Mouse (Mus musculus) midbrain, embryonic 11.5 days (tissue): ENCODE measurements at regions not wholly inside any gene's neighbourhood (a gene's known extent, or its start where the extent isn't known, plus 50 kb on each side); places are given as distances from the start of the nearest gene placed in this dataset.

Experiments used
- ATAC-seq: fragments of 200-750 bp; cut with Nextera tagmentation; 2 replicates; pipeline ENCODE4 v1.8.0; 2017; ENCODE audit warnings: moderate TSS enrichment, moderate library complexity; ENCODE audit not compliant: low FRiP score
- DNase-seq: peaks from one replicate; pipeline ENCODE4 v3.0.0; 2015; ENCODE audit warnings: low spot score; ENCODE audit errors: missing footprints
- H3K27ac ChIP-seq: fragments of 300-500 bp; sonication (generic); 2 replicates; pipeline ENCODE4 v1.5.1; 2014; ENCODE audit warnings: low read depth, low read length
- H3K27me3 ChIP-seq: fragments of 300-500 bp; sonication (generic); 2 replicates; pipeline ENCODE4 v1.6.1; 2014; ENCODE audit warnings: mild to moderate bottlenecking, low read length, moderate library complexity, mixed read lengths; ENCODE audit not compliant: control insufficient read depth, insufficient read depth
- H3K36me3 ChIP-seq: fragments of 300-500 bp; sonication (generic); 2 replicates; pipeline ENCODE4 v1.6.1; 2014; ENCODE audit warnings: mild to moderate bottlenecking, low read length, moderate library complexity, mixed read lengths; ENCODE audit not compliant: control insufficient read depth, insufficient read depth
- H3K4me1 ChIP-seq: fragments of 300-500 bp; sonication (generic); 2 replicates; pipeline ENCODE4 v1.6.1; 2014; ENCODE audit warnings: low read length; ENCODE audit not compliant: control insufficient read depth, insufficient read depth
- H3K4me2 ChIP-seq: fragments of 300-500 bp; sonication (generic); 2 replicates; pipeline ENCODE4 v1.6.1; 2014; ENCODE audit warnings: mild to moderate bottlenecking, moderate library complexity
- H3K4me3 ChIP-seq: fragments of 300-500 bp; sonication (generic); 2 replicates; pipeline ENCODE4 v1.5.1; 2014; ENCODE audit warnings: low read depth, low read length
- H3K9ac ChIP-seq: fragments of 300-500 bp; sonication (generic); 2 replicates; pipeline ENCODE4 v1.6.1; 2014; ENCODE audit warnings: low read length
- H3K9me3 ChIP-seq: fragments of 300-500 bp; sonication (generic); 2 replicates; pipeline ENCODE4 v1.6.1; 2016; ENCODE audit warnings: low read length; ENCODE audit not compliant: control insufficient read depth
- WGBS: fragments of 180-500 bp; shearing (Covaris S2); extraction: QIAGEN DNeasy Blood & Tissue Kit; methylation state at CpG from one replicate; pipeline ENCODE4 v1.1.7; 2014; 5-methylcytosine and 5-hydroxymethylcytosine counted together

- H3K36me3 ChIP-seq = no peaks in the 10 kb centered on the region
- H3K27ac ChIP-seq = no peak overlapping the region
- DNase-seq (no peak), ATAC-seq (no peak)
- WGBS = 86% methylated on average over 4 of the region's 4 CpGs
- no peak overlapping the region for H3K4me2 ChIP-seq
- no peaks in the 10 kb centered on the region for H3K4me1 ChIP-seq
- H3K4me3 ChIP-seq = no peak overlapping the region
- no peaks in the 10 kb centered on the region for H3K9me3 ChIP-seq
- H3K27me3 ChIP-seq = no peaks in the 10 kb centered on the region
- H3K9ac ChIP-seq = no peak overlapping the region
Measured at GRCm38 (mm10) chr11:111350028-111350427, 284.1 kb downstream of the Kcnj2 start.

DNA sequence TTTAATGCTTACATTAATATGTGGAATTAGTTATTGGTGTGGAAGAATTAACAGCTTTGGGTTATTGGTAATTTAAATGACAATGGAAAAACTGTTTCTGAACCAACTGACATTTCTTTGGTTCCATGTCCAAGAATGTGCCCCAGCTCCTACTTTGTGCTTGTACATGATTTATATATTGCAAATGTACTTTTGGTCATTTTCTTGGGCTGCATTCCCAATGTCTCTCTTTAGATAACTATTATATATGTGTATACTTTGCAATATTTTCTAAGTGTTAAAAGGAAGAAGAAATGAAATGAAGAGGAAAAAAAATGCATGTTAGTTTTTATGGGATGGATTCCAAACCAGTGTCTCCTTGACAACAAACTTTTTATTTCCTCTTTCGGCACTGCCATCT lies 297.4 kb downstream of the Kcnj2 start:
- DNase-seq (no peak), ATAC-seq (no peak)
- H3K27ac ChIP-seq = no peak overlapping the region
- no peaks in the 10 kb centered on the region for H3K4me1 ChIP-seq
- H3K9me3 ChIP-seq = no peaks in the 10 kb centered on the region
- no peaks in the 10 kb centered on the region for H3K36me3 ChIP-seq
- 88% methylated on average over 1 of the region's 1 CpGs for WGBS
- no peak overlapping the region for H3K9ac ChIP-seq
- H3K4me3 ChIP-seq = no peak overlapping the region
- no peaks in the 10 kb centered on the region for H3K27me3 ChIP-seq
- no peak overlapping the region for H3K4me2 ChIP-seq

DNA sequence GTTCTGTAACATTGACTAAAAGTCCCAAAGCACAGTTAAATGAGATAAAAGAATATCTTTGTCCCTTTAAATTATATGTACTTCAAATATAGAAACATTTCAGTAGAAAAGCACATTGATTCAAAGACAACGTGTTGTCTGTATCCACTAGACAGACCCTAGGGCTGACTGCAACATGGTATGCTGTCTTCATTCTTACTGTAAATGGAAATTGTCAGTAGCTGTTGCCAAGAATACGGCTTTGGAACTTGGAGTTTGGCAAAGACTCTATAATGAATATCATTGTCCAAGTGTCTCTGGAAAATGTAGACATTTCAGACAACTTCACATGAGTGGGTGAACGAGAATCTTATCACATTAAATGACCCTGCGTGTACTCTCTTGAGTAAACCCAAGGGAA lies 311.2 kb downstream of the Kcnj2 start:
- ATAC-seq (no peak), DNase-seq (no peak)
- Histone ChIP-seq H3K4me1 (no peaks in the 10 kb centered on the region), H3K9me3 (no peaks in the 10 kb centered on the region), H3K4me3 (no peak overlapping the region), H3K27me3 (no peaks in the 10 kb centered on the region), H3K36me3 (no peaks in the 10 kb centered on the region), H3K4me2 (no peak overlapping the region), H3K27ac (no peak overlapping the region), H3K9ac (no peak overlapping the region)
- 92% methylated on average over 4 of the region's 4 CpGs for WGBS

DNA sequence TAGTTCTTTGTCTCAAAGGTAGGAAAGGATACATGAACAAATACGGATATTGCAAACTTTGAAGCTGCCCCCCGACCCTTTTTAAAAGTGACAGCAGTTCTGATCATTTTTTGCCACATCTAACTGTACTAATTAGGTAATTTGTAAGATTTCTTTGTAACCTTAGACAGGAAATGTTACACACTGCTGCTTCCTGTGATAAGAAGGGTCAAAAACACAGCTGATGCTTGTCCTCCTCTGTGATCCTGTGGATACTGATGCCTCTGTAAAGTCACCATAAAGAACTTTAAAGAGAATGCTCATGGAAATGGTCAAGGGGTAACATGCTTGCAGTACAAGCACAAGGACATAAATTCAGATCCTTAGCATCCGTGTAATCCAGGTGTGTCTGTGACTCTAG lies 313.9 kb downstream of the Kcnj2 start:
- Histone ChIP-seq H3K36me3 (no peaks in the 10 kb centered on the region), H3K4me3 (no peak overlapping the region), H3K9ac (no peak overlapping the region), H3K27me3 (no peaks in the 10 kb centered on the region), H3K4me1 (no peaks in the 10 kb centered on the region), H3K27ac (no peak overlapping the region), H3K4me2 (no peak overlapping the region), H3K9me3 (no peaks in the 10 kb centered on the region)
- WGBS = 87% methylated on average over 3 of the region's 3 CpGs
- ATAC-seq (no peak), DNase-seq (no peak)

- DNase-seq = peak; percentile 35
- Histone ChIP-seq H3K9ac (no peak overlapping the region), H3K27ac (no peak overlapping the region), H3K4me1 (no peaks in the 10 kb centered on the region), H3K36me3 (no peaks in the 10 kb centered on the region), H3K9me3 (no peaks in the 10 kb centered on the region), H3K4me2 (no peak overlapping the region), H3K27me3 (no peaks in the 10 kb centered on the region), H3K4me3 (no peak overlapping the region)
- WGBS = 79% methylated on average over 1 of the region's 1 CpGs
- no peak for ATAC-seq
Measured at GRCm38 (mm10) chr11:111398706-111399105, 332.7 kb downstream of the Kcnj2 start.

- no peak overlapping the region for H3K4me2 ChIP-seq
- no peaks in the 10 kb centered on the region for H3K27me3 ChIP-seq
- H3K9me3 ChIP-seq = no peaks in the 10 kb centered on the region
- H3K4me1 ChIP-seq = no peaks in the 10 kb centered on the region
- H3K27ac ChIP-seq = no peak overlapping the region
- H3K4me3 ChIP-seq = no peak overlapping the region
- 95% methylated on average over 2 of the region's 2 CpGs for WGBS
- DNase-seq (no peak), ATAC-seq (no peak)
- H3K36me3 ChIP-seq = no peaks in the 10 kb centered on the region
- H3K9ac ChIP-seq = no peak overlapping the region
Measured at GRCm38 (mm10) chr11:111409266-111409665, 343.3 kb downstream of the Kcnj2 start.

- Histone ChIP-seq H3K4me3 (no peak overlapping the region), H3K9me3 (no peaks in the 10 kb centered on the region), H3K27ac (no peak overlapping the region), H3K36me3 (no peaks in the 10 kb centered on the region), H3K9ac (no peak overlapping the region), H3K4me1 (no peaks in the 10 kb centered on the region), H3K27me3 (no peaks in the 10 kb centered on the region), H3K4me2 (no peak overlapping the region)
- 74% methylated on average over 4 of the region's 4 CpGs for WGBS
- no peak for DNase-seq
- no peak for ATAC-seq
Measured at GRCm38 (mm10) chr11:111424871-111425270, 358.9 kb downstream of the Kcnj2 start.

DNA sequence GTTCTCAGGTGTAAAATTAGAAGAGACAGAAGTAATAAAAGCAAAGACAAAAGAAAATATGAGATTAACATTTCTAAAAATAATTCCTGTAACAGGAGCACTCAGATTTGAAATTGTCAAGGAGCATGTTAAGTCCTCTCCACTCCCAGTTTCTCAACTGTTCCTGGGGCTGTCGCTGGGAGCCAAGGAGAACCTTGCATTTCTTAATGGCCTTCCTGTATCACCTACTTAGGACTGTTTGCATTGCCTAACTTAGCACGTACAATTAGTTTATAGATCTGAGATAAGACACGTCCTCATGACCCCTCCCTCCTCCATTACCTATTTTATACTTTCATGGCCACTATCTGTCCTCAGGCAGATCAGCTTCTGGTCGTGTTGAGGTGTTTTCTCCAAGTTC lies 360.8 kb downstream of the Kcnj2 start:
- Histone ChIP-seq H3K27ac (no peak overlapping the region), H3K4me3 (no peak overlapping the region), H3K9ac (no peak overlapping the region), H3K9me3 (no peaks in the 10 kb centered on the region), H3K27me3 (no peaks in the 10 kb centered on the region), H3K36me3 (no peaks in the 10 kb centered on the region), H3K4me2 (no peak overlapping the region), H3K4me1 (no peaks in the 10 kb centered on the region)
- no peak for ATAC-seq
- WGBS = 71% methylated on average over 4 of the region's 4 CpGs
- no peak for DNase-seq

GRCm38 (mm10) chr11:111442257-111442656 lies 376.3 kb downstream of the Kcnj2 start:
- ATAC-seq (no peak), DNase-seq (no peak)
- Histone ChIP-seq H3K27me3 (no peaks in the 10 kb centered on the region), H3K4me1 (no peaks in the 10 kb centered on the region), H3K9me3 (no peaks in the 10 kb centered on the region), H3K4me2 (no peak overlapping the region), H3K36me3 (no peaks in the 10 kb centered on the region), H3K27ac (no peak overlapping the region), H3K9ac (no peak overlapping the region), H3K4me3 (no peak overlapping the region)

- H3K4me1 ChIP-seq = no peaks in the 10 kb centered on the region
- H3K4me3 ChIP-seq = no peak overlapping the region
- DNase-seq = no peak
- H3K36me3 ChIP-seq = no peaks in the 10 kb centered on the region
- 83% methylated on average over 1 of the region's 1 CpGs for WGBS
- no peak overlapping the region for H3K9ac ChIP-seq
- no peak overlapping the region for H3K4me2 ChIP-seq
- H3K27me3 ChIP-seq = no peaks in the 10 kb centered on the region
- ATAC-seq = no peak
- H3K27ac ChIP-seq = no peak overlapping the region
- no peaks in the 10 kb centered on the region for H3K9me3 ChIP-seq
Measured at GRCm38 (mm10) chr11:111443381-111443780, 377.4 kb downstream of the Kcnj2 start.
